Mouse (Mus musculus) lung, postnatal 25 days (tissue): ENCODE measurements at regions not wholly inside any gene's neighbourhood (a gene's known extent, or its start where the extent isn't known, plus 50 kb on each side); places are given as distances from the start of the nearest gene placed in this dataset.
A peak's percentile ranks its signal among the peaks of the same experiment; 100 is the strongest.
"Not testable (repeated sequence)": the region's sequence is repeated elsewhere in the genome, so short reads cannot be mapped to it uniquely, and the experiment has no call there.

Source experiments
- DNase-seq: peaks from one replicate; pipeline ENCODE4 v3.0.0; 2022; ENCODE audit warnings: low spot score

DNA sequence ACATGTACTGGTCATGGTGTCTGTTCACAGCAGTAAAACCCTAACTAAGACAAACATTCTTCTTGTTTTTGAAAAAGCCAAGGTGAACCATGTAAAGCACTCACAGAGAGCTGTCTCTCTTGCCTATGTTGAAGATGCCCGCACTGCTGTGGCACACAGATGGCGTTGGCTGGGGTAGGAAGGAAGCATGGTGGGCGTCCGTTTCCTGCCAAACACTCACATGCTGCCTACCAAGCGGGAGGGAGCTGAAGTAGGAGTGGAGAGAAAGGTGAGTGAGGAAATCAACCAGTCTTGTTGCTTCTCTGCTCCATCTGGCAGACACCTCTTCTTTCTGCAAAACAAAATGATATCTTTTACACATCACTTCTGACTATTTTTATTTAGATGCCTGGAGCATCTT, 200.0 kb downstream of the Diras2 start:
- no peak for DNase-seq

DNA sequence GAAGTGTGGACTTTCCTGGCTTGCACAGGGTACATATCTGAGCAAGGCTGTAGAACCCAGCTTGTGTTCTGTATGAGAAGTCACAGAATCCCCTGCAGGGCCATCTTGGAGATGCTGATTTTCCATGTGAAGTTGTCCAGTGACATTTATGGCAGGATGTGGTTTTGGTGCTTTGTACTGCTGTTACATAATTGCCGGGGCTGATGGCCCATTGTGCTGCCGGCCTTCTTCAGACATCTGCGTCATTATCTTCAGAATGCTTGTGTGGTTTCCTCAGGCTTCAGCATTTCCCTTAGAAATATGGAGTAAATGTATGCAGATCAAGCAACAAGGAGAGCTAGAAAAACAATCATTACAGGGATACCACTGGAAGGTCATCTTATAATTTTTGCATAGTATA, 196.1 kb downstream of the Diras2 start:
- DNase-seq: no peak

DNA sequence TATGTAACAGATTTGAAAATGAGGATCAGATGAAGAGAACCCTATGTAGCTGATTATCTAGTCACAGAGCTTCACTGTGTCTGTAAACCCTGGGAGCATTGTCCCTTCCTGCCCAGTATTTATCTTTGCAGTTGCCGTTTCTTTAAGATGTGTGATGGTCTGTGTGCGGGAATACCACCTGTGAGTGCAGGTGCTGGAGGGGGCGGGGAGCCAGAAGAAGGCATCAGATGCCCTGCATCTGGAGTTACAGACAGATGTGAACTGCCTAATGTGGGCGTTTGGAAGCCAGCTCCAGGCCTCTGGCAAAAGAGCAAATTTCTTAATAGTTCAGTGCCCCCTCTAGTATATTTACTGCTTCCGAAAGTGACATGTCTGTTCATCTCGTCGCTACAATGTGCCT, 193.1 kb downstream of the Diras2 start:
- no peak for DNase-seq

DNA sequence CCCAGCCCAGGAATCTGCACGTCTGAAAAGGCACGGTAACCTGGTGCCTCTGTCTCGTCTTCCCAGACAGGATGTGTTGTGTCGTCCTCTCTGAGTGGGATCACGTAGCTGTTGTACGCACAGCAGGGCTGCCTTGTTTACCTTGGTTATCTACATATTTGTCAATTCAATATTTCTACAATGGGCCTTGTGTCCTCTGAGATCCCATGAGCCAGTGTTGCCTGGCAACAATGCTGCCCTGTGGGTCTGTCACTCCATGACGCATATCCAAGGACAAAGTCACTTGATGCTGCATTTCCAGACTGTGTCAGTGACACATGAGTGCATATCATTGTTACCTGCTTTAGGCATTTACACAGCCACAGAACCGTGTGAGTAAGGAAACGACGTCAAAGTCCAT, 191.9 kb downstream of the Diras2 start:
- no peak for DNase-seq

DNA sequence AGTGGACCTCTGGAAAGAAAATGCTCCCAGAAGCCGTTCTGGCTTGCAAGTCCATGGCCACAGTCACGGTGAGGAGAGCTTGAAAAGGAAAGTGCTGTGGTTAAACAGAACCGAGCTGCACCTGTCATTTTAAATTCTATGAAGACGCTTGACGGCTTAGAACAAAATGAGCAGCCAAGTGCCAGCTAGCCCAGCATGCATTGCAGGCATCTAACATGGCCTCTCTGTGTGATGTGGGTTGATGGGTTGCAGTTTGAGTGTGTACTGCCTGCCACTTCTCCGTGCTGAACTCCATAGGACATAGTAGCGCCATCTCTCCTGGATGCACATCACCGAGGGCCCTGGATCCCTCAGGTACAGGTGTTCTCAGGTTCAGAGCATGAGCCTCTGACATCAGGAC, 189.1 kb downstream of the Diras2 start:
- no peak for DNase-seq

DNA sequence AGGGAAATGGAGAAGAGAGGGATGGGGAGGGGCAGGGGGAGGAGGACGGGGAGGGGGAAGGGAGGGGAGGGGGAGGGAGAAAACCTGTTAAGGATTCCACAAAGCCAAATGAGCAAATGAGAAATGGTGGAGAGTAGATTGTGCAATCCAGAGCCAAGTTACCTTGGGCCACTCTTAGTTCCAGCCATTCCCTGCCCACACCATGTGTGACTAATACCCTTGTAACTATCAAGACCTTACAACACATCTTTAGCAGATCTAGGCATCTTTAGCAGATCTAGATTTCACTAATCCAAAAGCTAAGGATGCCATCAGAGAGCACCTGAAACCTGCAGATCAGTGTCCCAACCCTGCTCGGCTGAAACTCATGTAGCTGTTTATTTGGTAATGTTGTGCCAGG, 186.7 kb downstream of the Diras2 start:
- DNase-seq: no peak

DNA sequence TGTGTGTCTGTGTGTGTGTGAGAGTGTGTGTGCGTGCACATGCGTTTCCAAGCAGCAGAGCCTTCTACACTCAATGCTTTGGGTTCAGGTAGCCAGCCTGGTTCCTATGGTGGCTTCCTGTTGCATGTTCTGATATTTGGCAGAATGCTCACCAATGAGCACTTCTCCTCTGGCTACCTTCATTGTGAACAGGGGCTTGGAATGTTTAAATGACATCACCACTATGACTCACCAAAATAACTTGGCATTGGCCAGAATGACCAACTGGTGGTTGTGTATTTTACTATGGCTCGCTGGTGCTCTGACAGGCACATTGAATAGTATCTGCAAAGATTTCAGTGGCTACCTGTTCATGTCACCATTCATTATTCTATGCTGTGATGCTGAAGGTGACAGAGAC, 186.2 kb downstream of the Diras2 start:
- DNase-seq: no peak

DNA sequence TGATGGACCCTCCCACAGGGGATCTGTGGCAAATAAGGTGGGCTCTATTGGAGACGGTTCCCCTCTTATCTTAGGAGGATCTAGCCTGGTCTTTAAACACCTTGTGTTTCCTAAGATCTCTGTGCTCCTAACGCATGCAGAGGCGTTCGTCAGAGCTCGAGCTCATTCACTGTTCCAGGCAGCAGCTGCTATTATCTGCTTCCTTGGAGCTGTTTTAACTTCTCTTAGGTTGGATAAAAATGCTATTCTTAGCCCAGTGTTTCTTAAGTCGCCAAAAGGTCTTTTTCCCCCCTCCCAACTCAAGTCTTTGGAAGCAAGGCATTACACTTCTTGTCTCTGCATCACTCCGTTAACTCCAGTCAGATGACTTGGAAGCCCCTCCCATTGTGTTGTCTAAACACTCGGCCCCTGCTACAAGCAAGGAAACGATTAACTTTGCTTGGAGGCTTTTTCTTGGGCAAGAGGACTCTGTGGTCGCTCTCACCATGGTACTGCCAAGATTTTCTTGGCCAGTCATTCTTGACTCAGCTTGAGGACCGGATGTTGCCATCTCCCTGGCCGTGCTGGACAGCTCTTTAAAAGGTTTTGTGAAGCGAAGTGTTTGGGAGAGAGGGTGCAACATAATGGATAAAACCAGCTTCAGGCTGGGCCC, 185.6 kb downstream of the Diras2 start:
- no peak for DNase-seq

DNA sequence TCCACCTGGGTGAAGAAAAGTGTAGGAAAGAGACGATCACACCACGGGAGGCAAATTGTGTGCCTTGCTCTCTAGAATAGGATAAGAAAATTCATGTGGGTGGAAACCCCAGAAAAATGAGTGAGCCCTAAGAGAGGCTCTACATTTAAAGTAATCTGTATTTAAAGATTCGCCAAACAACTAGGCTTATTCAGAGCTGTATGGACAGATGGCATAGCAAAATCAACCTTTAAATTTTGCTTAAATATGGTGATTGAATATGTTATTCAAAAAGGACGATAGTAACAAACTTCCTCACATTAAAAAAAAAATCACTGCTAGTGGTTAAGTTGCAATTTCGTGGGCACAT, 185.1 kb downstream of the Diras2 start:
- no peak for DNase-seq

DNA sequence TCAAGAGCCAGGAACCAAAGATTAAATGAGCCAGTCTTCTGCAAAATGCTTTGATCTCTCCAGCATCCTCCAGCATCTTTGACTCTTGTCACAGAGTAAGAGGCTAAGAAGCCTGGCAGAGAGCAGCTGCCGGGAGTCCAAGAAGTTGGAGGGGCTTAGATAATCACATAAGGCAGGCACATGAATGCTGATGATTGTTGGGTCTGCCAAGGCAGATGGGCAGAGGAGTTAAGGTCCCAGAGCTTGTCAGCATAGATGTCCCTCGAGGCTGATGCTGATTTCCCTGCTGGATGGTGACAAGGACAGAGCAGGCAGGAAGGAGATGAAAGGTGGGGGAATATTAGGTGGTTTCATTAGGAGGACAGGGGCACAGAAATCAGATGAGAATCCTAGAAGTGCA, 183.4 kb downstream of the Diras2 start:
- DNase-seq: no peak

DNA sequence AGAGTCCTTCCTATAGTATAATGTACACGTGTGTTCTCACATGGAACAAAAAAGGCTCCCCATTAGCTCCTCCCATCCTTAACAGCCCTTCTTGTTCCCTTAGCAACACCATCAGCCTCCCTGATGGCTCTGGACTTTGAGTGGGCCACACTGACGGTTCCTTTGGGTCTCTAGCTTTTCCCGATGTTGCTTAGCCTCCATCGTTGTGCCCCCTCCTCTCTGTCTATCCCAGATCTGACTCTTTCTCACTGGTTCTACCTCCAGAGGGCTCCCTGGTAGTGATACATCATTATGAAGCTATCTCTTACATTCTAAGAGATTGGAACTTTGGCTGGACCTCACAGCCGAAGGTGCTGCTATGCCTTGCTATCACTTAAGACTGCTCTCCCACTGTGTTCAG, 181.5 kb downstream of the Diras2 start:
- no peak for DNase-seq

DNA sequence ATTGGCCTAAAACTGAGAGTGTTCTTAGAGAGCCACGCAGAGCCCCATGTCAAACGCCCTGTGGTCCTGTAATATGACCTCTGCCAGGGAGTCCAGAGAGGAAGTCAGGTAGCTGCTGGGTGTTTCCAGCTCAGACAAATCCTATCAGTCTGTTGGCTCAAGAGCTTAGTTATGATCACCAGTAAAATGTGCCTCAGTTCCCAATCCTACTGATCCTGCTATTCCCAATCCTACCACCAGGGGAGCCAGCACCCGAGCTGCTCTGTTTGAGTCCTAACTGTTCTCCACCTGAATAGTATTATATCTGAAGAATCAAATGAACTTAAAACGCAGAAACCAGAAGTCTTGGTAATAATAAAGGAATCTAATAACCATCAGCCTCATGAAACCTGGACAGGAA, 178.5 kb downstream of the Diras2 start:
- no peak for DNase-seq

DNA sequence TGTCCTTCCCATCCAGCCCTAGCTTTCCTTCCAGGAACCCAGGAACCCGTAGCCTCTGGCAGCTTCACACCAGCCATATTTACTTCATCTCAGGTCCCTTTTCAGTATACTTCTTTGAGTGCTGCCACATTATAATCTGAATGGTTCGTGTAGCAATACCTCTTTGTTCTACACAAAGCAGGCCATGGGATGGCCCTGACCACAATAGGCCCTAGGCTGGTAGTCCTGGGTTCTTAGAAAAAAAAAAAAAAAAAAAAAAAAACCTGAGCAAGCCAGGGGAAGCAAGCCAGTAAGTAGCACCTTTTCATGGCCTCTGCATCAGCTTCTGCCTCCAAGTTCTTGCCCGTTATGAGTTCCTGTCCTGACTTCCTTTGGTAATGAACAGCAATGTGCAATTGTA, 177.6 kb downstream of the Diras2 start:
- DNase-seq: no peak

DNA sequence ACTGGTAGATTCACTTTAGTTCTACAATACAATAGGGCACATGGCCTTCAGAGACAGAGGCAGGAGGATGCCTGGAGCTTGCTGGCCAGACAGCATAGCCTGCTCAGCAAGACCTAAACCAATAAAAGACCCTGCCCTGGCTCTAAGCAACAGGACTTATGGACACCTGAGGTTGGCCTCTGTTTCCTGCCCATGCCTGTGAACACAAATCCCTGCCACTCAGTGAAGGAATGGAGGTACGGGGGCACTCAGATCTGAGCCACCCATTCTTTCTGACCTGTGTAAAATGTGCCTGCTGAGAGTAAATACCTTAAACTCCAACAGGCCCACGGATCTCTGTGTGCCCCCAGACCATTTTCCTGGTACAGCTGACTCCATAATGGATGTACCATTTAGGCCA, 177.1 kb downstream of the Diras2 start:
- no peak for DNase-seq

DNA sequence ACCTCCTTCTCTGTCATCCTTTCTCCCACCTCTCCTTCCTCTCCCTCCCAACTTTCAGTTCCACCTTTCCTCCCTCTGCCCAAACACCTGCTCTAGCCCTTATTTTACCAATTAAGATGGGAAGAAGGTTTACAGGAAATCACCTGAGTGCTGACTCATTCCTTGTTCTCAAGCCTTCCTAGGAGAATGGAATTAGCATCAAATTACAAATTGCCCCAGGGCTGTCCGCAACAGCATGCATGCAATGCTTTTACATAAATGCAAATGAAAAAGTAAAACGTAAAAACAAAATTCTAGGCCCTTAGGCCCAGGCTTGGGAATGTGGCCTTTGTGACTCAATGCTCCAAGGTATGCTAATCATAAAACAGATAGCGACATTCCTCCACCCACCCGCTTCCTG, 175.2 kb downstream of the Diras2 start:
- DNase-seq: not testable (repeated sequence)

DNA sequence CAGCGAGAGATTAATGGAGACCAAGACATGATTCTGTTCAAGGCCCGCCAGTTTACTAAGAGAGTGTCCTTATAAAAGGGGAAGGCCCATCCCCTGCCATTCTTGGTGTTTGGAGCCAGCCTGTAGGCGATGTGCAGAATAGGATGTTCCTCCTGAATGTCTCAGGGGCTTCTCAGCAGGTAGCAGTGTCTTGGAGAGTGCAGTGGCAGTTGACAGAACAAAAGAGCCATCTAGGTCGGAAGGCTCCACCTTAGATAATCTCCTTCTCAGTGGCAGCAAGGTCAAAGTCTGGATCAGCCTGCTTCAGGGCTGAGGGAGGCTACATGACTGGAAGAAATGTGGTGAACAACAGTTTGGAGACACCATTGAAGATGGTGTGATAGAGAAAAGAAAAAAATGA, 171.7 kb downstream of the Diras2 start:
- not testable (repeated sequence) for DNase-seq

DNA sequence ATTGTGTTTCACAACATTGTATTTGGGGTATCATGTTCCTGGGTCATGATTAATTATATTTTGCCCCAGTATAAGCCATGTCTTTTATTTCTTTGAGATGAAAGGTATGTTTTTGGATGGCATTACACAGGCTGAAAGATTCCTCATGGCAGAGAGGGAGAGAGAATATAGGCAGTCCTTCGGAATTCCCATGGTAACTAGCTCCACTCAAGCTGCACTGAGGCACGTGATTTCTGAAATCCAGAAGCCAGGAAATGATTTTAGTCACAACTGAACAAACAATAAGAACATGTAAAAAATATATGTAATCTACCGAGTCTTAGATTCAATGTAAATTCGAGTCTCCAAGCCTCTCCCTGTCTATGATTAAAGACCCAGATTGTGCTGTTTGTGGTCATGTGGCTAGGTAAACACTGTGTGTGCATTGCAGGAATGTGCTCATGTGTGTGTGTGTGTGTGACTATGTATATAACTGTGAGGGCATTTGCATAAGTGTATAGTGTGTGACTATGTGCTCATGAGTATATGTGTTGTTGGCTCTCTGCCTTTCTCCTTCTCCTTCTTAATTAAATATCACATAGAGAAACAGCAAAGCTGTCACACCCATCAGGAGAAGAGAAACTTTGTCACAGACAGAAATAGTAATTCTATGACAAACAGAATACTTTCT, 169.8 kb downstream of the Diras2 start:
- no peak for DNase-seq

DNA sequence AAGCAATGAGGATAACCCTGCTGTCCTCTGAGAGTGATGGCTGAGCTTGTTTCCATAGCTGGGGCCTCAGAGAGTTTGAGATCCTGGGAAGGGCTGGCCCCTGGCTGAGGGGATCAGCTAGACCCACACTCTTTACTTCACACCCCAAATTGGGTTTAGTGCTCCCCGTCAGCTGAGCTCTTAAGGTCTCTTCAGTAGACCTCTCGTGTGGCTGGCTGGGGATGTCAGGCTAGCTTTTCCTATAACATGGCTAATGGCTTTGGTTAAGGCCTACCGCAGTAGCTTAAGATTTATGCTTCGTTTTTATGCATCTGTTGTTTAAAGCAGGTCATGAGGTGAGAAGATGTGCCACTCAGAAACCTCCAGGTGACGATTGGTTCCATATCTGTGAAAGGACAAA, 168.8 kb downstream of the Diras2 start:
- no peak for DNase-seq

DNA sequence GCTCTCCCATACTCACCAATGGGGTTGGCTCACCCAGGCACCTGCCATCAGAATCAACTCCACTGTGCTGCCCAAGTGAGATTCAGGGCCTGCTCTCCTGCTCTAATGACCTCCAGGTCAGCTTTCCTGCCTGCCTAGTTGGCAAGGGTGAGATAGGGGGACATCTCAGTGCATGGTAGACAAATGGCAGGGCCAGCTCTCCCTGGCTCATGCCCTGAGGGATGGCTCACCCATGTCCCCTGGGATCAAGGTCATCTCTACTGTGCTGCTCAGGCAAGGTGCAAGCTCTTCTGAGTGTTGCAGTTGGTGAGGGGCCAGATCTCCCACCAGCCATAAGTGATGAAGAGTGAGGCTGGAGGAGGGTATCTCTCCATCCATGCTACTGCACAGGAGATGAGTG, 161.2 kb downstream of the Diras2 start:
- DNase-seq: no peak

DNA sequence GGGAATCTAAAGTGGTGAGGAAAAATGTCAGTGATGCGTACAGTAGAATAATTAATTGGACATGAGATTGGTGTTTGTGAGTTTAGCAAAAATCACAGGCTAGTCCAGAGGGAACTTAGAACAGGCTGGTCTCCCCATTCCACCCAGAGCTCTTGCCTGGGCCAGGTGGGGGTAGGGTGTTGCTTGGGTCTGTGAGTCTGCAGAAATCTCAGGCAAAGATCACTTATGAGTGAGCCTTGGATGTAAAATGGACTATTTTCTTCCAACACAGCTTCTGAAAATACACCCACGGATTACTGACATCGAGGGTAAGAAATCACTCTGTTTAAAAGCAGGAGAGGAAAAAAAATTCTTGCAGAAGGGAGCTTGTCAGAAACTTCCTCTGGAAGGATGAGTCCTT, 159.1 kb downstream of the Diras2 start:
- DNase-seq: no peak

DNA sequence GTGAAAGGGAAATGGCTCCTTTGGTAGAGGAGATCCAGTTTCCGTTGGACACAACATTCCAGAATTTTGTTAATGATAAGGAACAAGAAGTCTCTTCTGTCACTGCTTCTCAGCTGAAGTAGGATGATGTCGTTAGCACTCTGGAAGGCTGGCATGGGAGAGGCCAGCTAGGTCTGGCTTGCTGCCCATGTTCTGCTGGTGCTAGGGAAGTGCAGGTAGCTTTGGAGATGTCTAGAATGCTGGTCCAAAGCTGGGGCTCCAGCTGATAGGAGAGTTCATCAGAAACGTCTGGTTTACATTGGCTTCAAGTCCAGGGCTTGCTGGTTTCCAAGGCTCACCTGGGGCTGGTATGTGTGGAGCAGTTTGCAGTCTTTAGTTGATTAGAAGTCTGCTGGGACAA, 156.3 kb downstream of the Diras2 start:
- DNase-seq: peak; percentile 17

DNA sequence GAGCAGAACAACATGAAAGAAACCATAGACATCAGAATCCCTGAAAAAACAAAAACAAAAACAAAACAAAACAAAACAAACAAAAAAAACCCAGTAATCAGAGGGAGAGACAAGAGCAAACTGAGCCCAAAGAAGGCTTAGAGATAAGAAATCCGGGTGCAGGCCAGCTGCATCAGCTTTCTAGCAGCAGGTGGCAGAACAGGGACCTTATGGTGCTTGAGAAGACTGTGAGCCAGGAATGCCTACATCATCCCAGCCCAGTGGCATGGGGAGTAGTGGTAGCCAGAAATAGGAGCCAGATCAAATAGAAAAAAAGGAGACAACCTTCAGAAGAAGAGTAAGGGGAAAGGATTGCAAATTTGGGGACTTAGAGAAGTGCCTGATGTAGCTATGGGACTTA, 152.8 kb downstream of the Diras2 start:
- DNase-seq: no peak

DNA sequence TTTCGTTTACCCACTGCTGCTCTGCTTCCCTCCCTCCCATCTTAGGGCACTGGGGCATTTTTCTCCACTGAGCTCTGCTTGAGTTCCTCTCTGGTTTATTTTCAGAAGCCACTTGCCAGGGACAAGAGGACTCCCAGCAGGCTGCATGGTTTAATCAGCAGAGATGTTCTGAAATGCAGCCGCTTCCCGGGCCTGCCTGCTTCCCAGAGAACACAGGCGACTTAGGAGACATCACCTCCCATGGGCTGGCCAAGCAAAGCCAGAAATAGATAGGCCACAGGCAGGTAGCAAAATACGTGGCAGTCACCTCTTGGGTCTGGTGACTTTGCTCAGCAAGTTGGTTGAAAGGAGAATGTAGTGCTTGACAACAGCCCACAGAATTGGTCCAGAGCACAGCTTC, 141.8 kb downstream of the Diras2 start:
- no peak for DNase-seq

DNA sequence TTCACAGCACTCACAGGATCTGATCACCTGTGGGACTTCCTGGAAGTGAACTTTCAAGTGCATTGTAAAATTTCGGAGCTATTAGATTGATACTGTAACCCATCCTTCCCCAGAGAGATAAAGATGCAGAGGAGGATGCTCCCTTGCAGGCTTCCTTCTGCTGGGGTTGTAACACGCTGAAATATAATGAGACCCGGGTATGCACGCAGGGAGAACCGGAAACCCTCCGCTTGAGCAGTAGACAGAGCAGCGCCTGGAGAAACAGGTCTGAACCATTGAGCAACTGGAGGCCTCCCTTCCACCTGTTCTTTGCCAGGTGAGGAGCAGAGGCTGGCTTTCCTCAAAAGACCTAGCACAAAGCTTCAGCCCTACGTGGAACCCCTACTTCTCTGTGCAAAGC, 135.3 kb downstream of the Diras2 start:
- DNase-seq: no peak
